Mouse (Mus musculus): ENCODE data around the gene Vmn1r34.
"Not testable (repeated sequence)": the region's sequence is repeated elsewhere in the genome, so short reads cannot be mapped to it uniquely, and the experiment has no call there.

Vmn1r34 gene

GRCm38 (mm10) chr6:66643779-66644178, at the start of gene Vmn1r34:
Gene Vmn1r34, minus strand, starts transcription at chr6:66643879.
- in situ Hi-C loops (cut with MboI, MseI), result no loop called here

DNA sequence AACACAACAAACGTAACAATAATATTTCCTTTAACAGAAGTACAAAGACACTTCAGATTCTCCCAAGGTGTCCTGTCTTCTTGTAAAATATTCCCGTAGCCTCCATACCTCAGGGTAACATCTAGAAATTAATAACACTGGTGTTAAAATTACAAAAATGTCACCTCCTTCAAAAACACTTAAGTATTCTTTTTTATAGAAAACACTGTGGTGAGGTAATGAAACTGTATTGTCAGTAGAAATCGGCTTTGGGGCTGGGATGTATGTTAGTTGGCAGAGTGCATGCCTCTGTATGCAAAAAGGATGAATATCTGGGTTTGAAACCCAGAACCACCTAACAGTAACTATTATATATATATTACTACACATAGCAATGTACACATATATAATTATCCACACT, 42.1 kb upstream of the Vmn1r34 start, which contains the start of gene Vmn1r35:
Gene Vmn1r35, minus strand, starts transcription at position 101 of the 400 bp plus-strand sequence.
- in situ Hi-C loops (cut with MboI, MseI), result no loop called here

DNA sequence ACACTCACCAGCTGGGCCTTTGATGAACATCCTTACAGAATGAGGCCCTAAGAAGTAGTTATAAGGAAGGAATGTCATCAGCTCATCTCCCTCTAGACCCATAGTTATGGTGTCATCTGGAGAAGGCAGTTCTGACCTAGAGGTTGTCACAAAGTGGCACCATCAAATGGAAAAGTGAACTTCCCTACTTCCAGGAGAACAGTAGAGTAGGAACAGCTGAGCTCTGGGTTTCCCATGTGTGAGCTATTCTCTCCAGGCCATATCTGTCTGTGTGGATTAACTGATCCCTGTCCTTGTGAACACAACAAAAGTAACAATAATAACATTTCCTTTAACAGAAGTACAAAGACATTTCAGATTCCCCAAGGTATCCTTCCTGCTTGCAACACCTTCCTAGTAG, 25.5 kb downstream of the Vmn1r34 start, which contains the start of gene Vmn1r33:
Gene Vmn1r33, minus strand, starts transcription at position 101 of the 400 bp plus-strand sequence.
- in situ Hi-C loops (cut with MboI, MseI), result not testable (repeated sequence)

DNA sequence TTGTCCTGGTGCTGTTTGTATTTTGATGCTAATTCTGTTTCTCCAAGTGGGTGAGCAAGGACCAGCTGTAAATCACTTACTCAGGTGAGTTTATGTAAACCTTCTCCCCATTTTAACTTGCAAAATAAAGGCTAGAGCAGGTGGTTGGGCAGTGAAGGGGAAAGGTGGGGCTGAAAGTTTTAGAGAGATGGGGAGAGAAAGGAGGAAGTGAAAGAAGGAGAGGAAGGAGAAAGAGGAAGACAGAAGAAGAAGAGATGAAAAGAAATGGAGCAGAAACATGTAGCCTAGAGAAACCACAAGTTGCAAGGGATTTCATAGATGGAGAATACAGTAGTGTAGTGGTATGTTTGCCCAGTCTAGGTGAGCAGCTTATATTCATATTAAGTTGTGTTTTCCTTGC, 47.9 kb downstream of the Vmn1r34 start:
- in situ Hi-C loops (cut with MboI, MseI), result no loop called here

Measured in T-helper 1 cell (primary cell).